Mouse (Mus musculus): ENCODE measurements at regions not wholly inside any gene's neighbourhood (a gene's known extent, or its start where the extent isn't known, plus 50 kb on each side); places are given as distances from the start of the nearest gene placed in this dataset.

- no peak for DNase-seq (ENCODE audit: low spot score in 2 of 2)
Measured at GRCm38 (mm10) chr3:16941146-16941545, 934.9 kb upstream of the Gm5150 start.

- DNase-seq (ENCODE audit: low spot score in 2 of 2) = no peak
Measured at GRCm38 (mm10) chr3:16939533-16939932, 933.3 kb upstream of the Gm5150 start.

- DNase-seq (ENCODE audit: low spot score in 2 of 2) = no peak
Measured at GRCm38 (mm10) chr3:16939127-16939526, 932.9 kb upstream of the Gm5150 start.

- DNase-seq (ENCODE audit: low spot score in 2 of 2) = no peak
Measured at GRCm38 (mm10) chr3:16938491-16939001, 932.3 kb upstream of the Gm5150 start.

- DNase-seq (ENCODE audit: low spot score in 2 of 2) = peak in 1 of 2 experiments; percentile 67
Measured at GRCm38 (mm10) chr3:16930299-16930698, 924.1 kb upstream of the Gm5150 start.

GRCm38 (mm10) chr3:16929846-16930245 lies 923.6 kb upstream of the Gm5150 start:
- DNase-seq (ENCODE audit: low spot score in 2 of 2) = no peak

- DNase-seq (ENCODE audit: low spot score in 2 of 2) = no peak
Measured at GRCm38 (mm10) chr3:16924018-16924417, 917.8 kb upstream of the Gm5150 start.

GRCm38 (mm10) chr3:16923234-16923914 lies 917.1 kb upstream of the Gm5150 start:
- DNase-seq (ENCODE audit: low spot score in 2 of 2) = no peak

- no peak for DNase-seq (ENCODE audit: low spot score in 2 of 2)
Measured at GRCm38 (mm10) chr3:16921330-16921729, 915.1 kb upstream of the Gm5150 start.

- DNase-seq (ENCODE audit: low spot score in 2 of 2) = no peak
Measured at GRCm38 (mm10) chr3:16918374-16918773, 912.1 kb upstream of the Gm5150 start.

GRCm38 (mm10) chr3:16916072-16916403 lies 909.8 kb upstream of the Gm5150 start:
- DNase-seq (ENCODE audit: low spot score in 2 of 2) = no peak

- DNase-seq (ENCODE audit: low spot score in 2 of 2) = no peak
Measured at GRCm38 (mm10) chr3:16915389-16916071, 909.3 kb upstream of the Gm5150 start.

GRCm38 (mm10) chr3:16888132-16888531 lies 881.9 kb upstream of the Gm5150 start:
- no peak for DNase-seq (ENCODE audit: low spot score in 2 of 2)

- peak in 1 of 2 experiments; percentile 21 for DNase-seq (ENCODE audit: low spot score in 2 of 2)
Measured at GRCm38 (mm10) chr3:16872337-16873117, 866.3 kb upstream of the Gm5150 start.

GRCm38 (mm10) chr3:16860034-16860433 lies 853.8 kb upstream of the Gm5150 start:
- no peak for DNase-seq (ENCODE audit: low spot score in 2 of 2)

GRCm38 (mm10) chr3:16858931-16859330 lies 852.7 kb upstream of the Gm5150 start:
- no peak for DNase-seq (ENCODE audit: low spot score in 2 of 2)

GRCm38 (mm10) chr3:16855251-16855650 lies 849.0 kb upstream of the Gm5150 start:
- DNase-seq (ENCODE audit: low spot score in 2 of 2) = no peak

GRCm38 (mm10) chr3:16853992-16854391 lies 847.8 kb upstream of the Gm5150 start:
- DNase-seq (ENCODE audit: low spot score in 2 of 2) = no peak

- DNase-seq (ENCODE audit: low spot score in 2 of 2) = no peak
Measured at GRCm38 (mm10) chr3:16846785-16847520, 840.7 kb upstream of the Gm5150 start.

- DNase-seq (ENCODE audit: low spot score in 2 of 2) = no peak
Measured at GRCm38 (mm10) chr3:16820536-16820935, 814.3 kb upstream of the Gm5150 start.

GRCm38 (mm10) chr3:16819218-16820122 lies 813.2 kb upstream of the Gm5150 start:
- DNase-seq (ENCODE audit: low spot score in 2 of 2) = no peak
